Mouse (Mus musculus): ENCODE measurements around the gene Kcnh3. TPM values are rescaled to one million over a fixed set of nuclear protein-coding genes. Genes with fewer than 3 reads are reported as not detected.

Kcnh3 gene
- polyA plus RNA-seq, 1 experiment from 2014 or later: 0.07 TPM

DNA sequence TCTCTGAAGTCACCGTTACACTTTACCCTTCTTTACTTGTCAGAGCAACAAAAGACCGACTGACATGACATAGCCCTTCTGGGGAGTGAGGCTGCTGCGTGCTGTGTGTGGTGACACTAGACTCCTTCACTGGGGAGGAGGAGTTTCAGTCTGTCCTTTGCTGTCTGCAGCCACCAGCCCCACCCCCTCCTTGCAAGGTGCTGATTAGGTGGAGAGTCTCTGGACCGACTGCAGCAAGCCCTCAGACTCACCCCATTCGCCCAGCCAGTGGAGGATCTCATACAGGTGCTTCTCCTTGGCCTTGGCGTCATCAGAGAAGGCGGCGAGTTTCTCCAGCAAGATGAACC lies 60.5 kb downstream of the Kcnh3 start:
- Histone ChIP-seq H3K27me3 (ENCODE audit: insufficient read depth, low read length) (no peaks in the 10 kb centered on the region), H3K4me2 (ENCODE audit: low read depth, low read length) (no peak overlapping the region), H3K9ac (replicated peaks) (no peak overlapping the region), H3K9me3 (ENCODE audit: low read length) (no peaks in the 10 kb centered on the region), H3K4me1 (ENCODE audit: insufficient read depth) (peaks cover 4% of the 10 kb centered on the region; the same call in 1 of the 2 replicates), H3K36me3 (replicated peaks; ENCODE audit: insufficient read depth, low read length) (no peaks in the 10 kb centered on the region), H3K27ac (ENCODE audit: low read depth) (no peak overlapping the region), H3K4me3 (ENCODE audit: low read depth, low read length) (no peak overlapping the region)
- WGBS (ENCODE audit: insufficient replicate concordance): 56% methylated on average over 8 of the region's 8 CpGs
- TF ChIP-seq EP300 (IDR thresholded peaks at IDR 0.05; ENCODE audit: low read depth) (no peak), CTCF (IDR thresholded peaks at IDR 0.05; ENCODE audit: low read depth) (no peak)
- DNase-seq (no peak), ATAC-seq (peak; percentile 43)

- ATAC-seq (no peak), DNase-seq (no peak)
- Histone ChIP-seq H3K9ac (replicated peaks) (no peak overlapping the region), H3K27ac (ENCODE audit: low read depth) (no peak overlapping the region), H3K9me3 (ENCODE audit: low read length) (no peaks in the 10 kb centered on the region), H3K36me3 (replicated peaks; ENCODE audit: insufficient read depth, low read length) (no peaks in the 10 kb centered on the region), H3K4me3 (ENCODE audit: low read depth, low read length) (no peak overlapping the region), H3K4me2 (ENCODE audit: low read depth, low read length) (no peak overlapping the region), H3K27me3 (ENCODE audit: insufficient read depth, low read length) (no peaks in the 10 kb centered on the region), H3K4me1 (ENCODE audit: insufficient read depth) (peaks cover 7% of the 10 kb centered on the region; the same call in 1 of the 2 replicates)
- WGBS (ENCODE audit: insufficient replicate concordance): 80% methylated on average over 11 of the region's 11 CpGs
- TF ChIP-seq EP300 (IDR thresholded peaks at IDR 0.05; ENCODE audit: low read depth) (no peak), CTCF (IDR thresholded peaks at IDR 0.05; ENCODE audit: low read depth) (no peak)
These were observed 65.9 kb downstream of the Kcnh3 start for GRCm38 (mm10) chr15:99290586-99290985.

Other genes starting within 250 kb of the Kcnh3 start
- 149 and 152 TPM in 2 replicates for gene Tuba1c, start 195.0 kb upstream of the Kcnh3 start, polyA plus RNA-seq (2015; fragmentation: Nextera tagmentation; extraction: Ambion mirVana)
- 0.53 and 0.85 TPM in 2 replicates for gene Prph, start 169.7 kb upstream of the Kcnh3 start, polyA plus RNA-seq (2015; fragmentation: Nextera tagmentation; extraction: Ambion mirVana)
- gene Troap, start 150.3 kb upstream of the Kcnh3 start, polyA plus RNA-seq (2015; fragmentation: Nextera tagmentation; extraction: Ambion mirVana): 5.6 and 6.7 TPM in 2 replicates
- 0.12 TPM in 1 of 2 replicates, not detected in the other for gene C1ql4, start 137.0 kb upstream of the Kcnh3 start, polyA plus RNA-seq (2015; fragmentation: Nextera tagmentation; extraction: Ambion mirVana)
- gene Dnajc22, start 131.7 kb upstream of the Kcnh3 start, polyA plus RNA-seq (2015; fragmentation: Nextera tagmentation; extraction: Ambion mirVana): 28.2 and 29.6 TPM in 2 replicates
- 4.0 and 4.7 TPM in 2 replicates for gene Spats2, start 98.9 kb upstream of the Kcnh3 start, polyA plus RNA-seq (2015; fragmentation: Nextera tagmentation; extraction: Ambion mirVana)
- 25.1 and 27.2 TPM in 2 replicates for gene Mcrs1, start 27.1 kb downstream of the Kcnh3 start, polyA plus RNA-seq (2015; fragmentation: Nextera tagmentation; extraction: Ambion mirVana)
- gene Prpf40b, start 70.2 kb downstream of the Kcnh3 start, polyA plus RNA-seq (2015; fragmentation: Nextera tagmentation; extraction: Ambion mirVana): 7.1 and 8.6 TPM in 2 replicates
- gene Fam186b, start 71.0 kb downstream of the Kcnh3 start, polyA plus RNA-seq (2015; fragmentation: Nextera tagmentation; extraction: Ambion mirVana): not detected in 2 replicates
- gene Fmnl3, start 145.6 kb downstream of the Kcnh3 start, polyA plus RNA-seq (2015; fragmentation: Nextera tagmentation; extraction: Ambion mirVana): 2.2 and 2.4 TPM in 2 replicates
- gene Tmbim6, start 168.0 kb downstream of the Kcnh3 start, polyA plus RNA-seq (2015; fragmentation: Nextera tagmentation; extraction: Ambion mirVana): 566 and 586 TPM in 2 replicates
- 0.49 and 0.53 TPM in 2 replicates for gene Nckap5l, start 232.9 kb downstream of the Kcnh3 start, polyA plus RNA-seq (2015; fragmentation: Nextera tagmentation; extraction: Ambion mirVana)
- 4.7 and 4.9 TPM in 2 replicates for gene Bcdin3d, start 249.9 kb downstream of the Kcnh3 start, polyA plus RNA-seq (2015; fragmentation: Nextera tagmentation; extraction: Ambion mirVana)

Data from liver, postnatal 0 days (tissue).